Mouse (Mus musculus) thymus, adult 18-20 months (tissue): ENCODE results near the gene Lrrn4.

Source experiments
- DNase-seq, 2 experiments: peaks; one replicate each; pipeline ENCODE4 v3.0.0; 2022; ENCODE audit warnings: mixed read lengths in 2 of 2

Gene Lrrn4

GRCm38 (mm10) chr2:132880844-132881645 is at the start of gene Lrrn4:
Lrrn4 (minus strand) TSS chr2:132880891.
- DNase-seq: no peak

DNA sequence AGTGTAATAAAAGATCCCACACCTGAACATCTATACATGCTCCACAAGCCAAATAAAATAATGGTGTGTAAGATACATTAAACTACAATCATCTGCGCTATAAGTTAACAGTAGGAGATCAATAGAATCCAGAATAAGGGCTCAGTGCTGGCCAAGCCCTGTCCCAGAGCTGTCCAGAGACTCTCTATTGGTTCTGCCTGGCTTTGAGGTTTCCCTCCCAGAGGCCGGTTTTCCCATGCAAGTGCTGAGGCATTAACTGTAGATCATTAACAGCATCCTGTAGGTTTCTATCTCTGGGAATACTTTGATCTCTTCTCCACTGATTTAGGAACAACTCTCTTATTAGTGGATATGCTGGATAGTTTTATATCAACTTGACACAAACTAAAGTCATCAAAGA is 48.3 kb upstream of the Lrrn4 start:
- no peak for DNase-seq

- DNase-seq: no peak
Observed at GRCm38 (mm10) chr2:132927871-132928270, 47.2 kb upstream of the Lrrn4 start.

DNA sequence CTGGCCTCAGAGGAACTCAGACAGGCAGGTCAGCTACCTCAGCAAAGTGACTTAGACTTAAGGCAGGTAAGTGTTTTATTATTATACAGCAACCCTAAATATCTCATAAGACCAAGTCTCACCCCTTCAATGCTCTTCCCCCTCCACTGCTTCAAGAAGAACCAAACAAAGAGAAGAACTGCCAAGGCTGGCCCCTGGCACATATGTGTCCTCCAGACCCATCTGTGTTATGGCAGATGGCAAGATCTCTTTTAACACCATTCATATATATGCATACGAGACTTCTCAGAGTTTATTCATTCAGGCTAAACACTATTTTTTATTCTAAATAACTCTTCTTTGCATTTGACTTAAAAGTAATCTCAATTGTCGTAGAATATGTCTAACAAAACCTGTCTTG is 46.6 kb upstream of the Lrrn4 start:
- DNase-seq: no peak

DNA sequence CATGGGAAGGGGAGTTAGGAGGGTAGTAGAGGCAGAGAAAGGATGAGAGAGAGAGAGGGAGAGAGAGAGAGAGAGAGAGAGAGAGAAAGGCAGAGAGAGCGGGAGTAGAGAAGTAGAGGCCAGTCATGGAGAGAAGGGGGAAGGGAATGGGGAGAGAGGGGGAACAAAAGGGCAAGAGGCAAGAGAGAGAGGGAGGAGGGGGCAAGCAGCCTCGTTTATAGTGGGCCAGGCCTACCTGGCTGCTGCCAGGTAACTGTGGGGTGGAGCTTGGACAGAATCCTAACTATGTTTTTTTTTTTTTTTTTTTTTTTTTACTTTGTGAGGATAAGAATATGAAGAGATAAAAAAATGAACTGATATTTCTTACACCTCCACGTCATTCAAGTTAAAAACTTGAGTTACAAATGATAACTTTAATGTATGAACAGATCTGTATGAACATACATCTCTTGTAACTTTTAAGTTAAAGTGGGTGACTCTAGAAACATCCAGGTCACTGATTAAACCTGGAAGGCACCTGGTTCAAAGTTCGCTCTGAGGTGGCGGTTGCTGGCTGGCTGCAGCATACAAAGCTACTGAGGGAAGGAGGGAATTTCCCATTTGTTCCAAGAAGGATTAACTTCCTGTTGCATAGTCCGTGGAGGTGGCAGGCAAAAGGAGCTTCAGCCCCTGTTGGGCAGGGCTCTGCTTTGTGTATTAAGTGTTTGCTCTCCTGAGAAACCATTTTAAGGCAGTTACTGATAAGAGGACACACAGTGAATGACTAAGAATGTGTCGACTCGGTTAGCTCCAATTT is 42.8 kb upstream of the Lrrn4 start:
- DNase-seq: no peak

DNA sequence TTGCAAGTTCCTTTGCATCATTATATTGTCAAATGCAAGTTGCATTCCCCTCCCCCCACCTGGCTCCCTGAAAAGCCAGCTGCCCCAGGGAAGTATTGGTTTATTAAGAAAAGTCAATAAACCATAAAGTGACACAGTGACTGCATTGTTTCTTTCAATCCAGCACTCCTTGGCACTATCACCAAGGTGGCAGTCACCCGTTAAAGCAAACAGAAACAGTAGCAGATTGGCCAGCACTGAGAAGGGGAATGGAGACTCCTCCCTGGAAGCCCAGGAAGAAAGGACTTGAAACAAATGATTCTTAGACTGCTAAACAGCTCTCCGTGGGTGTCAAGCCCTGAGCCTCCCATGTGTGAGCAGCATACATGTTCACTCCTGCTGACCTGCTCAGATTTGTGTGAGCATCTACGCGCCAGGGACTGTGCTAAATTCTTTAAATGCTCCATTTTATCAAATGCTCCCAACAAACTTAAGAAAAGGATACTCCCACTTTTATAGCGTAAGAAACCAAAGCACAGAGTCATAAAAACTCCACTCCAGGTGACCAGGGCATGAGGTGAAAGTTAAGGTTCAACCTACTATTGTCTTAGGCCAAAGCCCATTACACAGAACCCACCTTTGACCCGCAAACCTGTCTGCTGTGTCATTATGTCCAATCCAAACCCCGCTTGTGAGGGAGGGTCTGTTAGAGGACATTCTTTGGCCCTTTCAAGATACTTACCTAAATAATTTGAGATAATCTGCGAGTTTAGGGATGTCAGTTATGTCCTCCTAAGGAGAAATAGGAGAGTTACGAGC is 41.6 kb upstream of the Lrrn4 start:
- no peak for DNase-seq

DNA sequence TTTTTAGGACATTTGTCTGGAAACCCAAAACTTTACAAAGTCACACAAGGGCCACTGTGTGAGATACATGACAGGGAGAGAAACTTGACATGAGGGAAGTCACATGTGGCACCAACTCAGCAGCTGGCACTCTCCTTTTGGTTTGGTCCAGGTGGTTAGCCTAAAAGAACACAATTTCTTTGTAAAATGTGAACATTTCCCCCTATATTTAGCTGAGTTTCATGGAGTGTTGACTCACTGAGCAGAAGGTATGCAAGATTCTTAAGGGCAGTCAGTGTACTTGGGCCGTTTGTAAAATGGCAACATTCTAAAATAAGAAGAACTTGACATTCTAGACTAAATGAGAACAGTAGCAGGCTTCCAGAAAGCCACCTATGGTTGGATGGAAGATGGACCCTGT is 34.1 kb upstream of the Lrrn4 start:
- DNase-seq: no peak

GRCm38 (mm10) chr2:132906763-132907162 is 26.1 kb upstream of the Lrrn4 start:
- DNase-seq: no peak

- no peak for DNase-seq
Observed at GRCm38 (mm10) chr2:132904961-132905360, 24.3 kb upstream of the Lrrn4 start.

GRCm38 (mm10) chr2:132903498-132903897 is 22.8 kb upstream of the Lrrn4 start:
- DNase-seq: no peak

DNA sequence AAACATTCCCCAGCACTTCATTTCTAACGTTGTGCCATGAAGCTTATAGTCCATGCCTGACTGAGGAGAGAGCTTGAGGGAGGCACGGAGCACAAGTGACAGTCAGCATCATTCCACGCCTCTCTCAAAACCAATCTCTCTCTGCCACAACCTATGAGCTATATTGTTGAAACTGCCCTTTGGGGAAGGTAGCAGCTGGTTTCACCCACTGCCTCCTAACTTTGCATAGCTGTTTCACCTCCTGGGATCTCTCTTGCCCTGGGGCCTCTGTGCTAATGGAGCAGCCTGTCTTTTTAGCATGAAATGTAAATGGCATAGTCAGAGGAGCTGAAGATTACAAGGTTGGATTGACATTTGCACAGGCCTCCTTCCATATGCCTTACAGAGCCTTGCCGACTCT is 21.4 kb upstream of the Lrrn4 start:
- no peak for DNase-seq

GRCm38 (mm10) chr2:132901636-132902035 is 20.9 kb upstream of the Lrrn4 start:
- DNase-seq: no peak

DNA sequence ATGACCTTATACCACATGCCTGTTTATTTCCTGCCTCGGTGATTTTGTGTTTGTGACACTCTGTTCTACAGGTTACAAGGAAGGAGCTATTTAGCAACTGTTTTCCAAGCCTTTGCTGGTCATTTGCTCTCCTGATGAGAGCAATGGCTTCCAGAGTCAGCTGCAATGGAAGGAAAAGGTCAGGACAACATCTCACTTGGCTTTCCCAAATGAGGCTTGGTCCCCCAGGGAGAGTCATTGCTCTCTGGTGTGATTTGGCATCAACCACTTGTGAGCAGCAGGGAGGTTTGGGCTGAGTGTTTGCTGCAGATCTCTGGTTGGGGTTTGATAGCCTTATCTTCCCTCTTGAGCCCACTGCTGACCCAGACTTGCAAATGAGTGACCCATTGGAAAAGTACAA is 19.9 kb upstream of the Lrrn4 start:
- no peak for DNase-seq

DNA sequence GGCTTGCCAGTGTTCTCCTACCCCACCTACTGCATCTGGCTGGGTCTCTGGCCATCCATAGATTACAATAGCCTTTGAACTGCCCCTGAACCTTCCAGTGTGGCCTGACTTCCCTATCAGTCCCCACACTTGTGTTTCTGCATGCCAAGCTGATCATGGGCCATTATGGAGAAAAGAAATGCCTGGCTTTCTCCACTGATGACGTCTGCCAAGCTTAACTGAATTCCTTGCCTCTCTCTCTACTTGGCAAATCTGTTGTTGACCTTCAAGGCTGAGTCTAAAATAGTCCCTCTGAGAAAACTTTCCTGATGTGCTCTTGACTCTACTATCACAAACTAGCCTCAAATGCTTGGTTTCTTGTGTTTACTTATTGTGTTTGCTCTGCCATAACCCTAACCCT is 17.5 kb upstream of the Lrrn4 start:
- no peak for DNase-seq

- no peak for DNase-seq
Observed at GRCm38 (mm10) chr2:132893826-132894225, 13.1 kb upstream of the Lrrn4 start.

- no peak for DNase-seq
Observed at GRCm38 (mm10) chr2:132885312-132885711, 4.6 kb upstream of the Lrrn4 start.

DNA sequence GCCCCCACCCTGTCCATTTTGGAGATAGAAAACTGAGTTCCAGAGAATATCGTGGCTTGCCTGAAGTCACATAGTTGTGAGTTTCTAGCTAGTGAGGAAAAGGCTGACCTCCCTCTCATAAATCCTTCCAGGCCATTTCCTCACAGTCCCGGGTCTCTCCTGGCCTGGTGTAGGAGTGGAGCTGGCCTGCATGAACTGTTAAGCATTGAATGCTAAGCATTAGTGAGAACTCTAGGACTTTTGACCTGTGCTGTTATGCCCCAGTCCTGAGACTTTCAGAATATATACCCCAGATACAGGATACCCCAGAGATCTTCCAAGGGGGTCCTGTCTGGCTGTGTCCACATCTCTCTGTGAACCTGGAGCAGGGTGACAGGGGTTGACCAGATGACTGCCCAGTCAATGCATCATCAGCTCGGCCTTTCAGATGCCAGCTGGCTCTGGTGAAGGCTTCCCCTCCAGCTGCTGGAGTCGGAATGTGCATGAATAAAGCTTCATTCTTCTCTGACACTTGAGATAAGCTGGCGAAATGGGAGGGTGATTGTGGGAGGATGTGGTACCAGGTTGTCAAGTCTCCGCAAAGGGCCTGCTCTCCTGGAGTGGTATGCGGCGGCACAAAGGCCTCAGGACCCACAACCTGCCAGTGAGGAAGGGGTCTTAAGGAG is 3.7 kb upstream of the Lrrn4 start:
- no peak for DNase-seq

DNA sequence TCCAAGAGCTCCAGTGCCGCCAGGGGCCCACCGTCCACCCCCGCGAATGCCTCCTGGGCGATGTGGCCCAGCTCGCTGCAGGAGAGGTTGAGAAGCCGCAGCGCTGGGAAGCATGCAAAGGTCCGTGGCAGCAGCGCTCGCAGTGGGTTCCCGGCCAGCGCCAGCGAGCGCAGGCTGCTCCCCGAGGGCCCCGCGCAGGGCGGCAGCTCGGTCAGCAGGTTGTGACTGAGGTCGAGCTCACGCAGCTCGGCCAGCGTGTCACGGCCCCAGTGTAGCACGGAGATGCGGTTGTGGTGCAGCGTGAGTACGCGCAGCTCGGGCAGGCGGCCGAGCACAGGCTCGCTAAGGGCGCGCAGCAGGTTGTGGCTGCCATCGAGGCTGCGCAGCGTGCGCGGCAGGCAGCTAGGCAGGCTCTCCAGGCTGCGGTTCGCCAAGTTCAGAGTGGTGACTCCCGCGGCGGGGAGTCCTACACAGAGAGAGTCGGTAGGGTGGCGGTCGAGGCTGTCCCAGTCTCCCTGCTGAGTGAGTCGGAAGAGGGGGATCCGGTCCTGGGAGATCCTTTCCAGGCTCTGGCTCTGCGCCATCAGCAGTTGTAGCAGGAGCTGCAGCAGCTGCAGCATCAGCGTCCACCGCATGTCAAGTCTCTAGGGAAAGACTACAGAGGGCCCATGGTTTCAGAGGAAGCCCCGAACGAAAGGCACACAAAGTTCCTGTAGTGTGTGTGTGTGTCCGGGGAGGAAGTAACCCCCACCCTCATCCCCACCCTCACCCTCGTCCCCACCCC is 1.2 kb downstream of the Lrrn4 start:
- no peak for DNase-seq

- no peak for DNase-seq
Observed at GRCm38 (mm10) chr2:132876991-132877390, 3.7 kb downstream of the Lrrn4 start.

GRCm38 (mm10) chr2:132873657-132874326 is 6.9 kb downstream of the Lrrn4 start:
- DNase-seq: no peak

DNA sequence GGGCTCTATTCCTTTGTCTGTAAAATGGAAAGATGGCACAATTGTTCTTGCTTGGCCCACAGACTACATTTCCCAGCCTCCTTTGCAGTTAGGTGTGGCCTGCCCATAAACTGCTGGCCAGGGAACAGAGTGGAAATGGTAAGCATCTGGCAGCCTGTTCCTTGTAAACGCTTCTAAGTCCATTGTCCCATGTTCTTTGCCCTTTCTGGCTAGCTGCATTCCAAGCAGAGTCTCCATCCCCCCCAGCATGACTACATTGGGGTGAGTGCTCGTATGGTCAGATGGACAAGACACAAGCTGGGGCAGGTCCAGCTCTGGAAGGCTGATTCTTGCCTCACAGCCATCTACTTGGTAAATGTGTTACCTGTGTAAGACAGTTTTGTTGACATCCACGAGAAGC is 9.0 kb downstream of the Lrrn4 start:
- no peak for DNase-seq
